Mouse (Mus musculus) frontal cortex, adult (tissue): Measurements from ENCODE around the gene Dact2.

Source experiments
- ATAC-seq: cut with Nextera tagmentation; 2 replicates; pipeline ENCODE4 v1.9.2; 2017; ENCODE audit warnings: mild to moderate bottlenecking, moderate library complexity, mixed read lengths; ENCODE audit not compliant: low TSS enrichment

Gene Dact2

GRCm38 (mm10) chr17:14175019-14175418, 29.1 kb downstream of the Dact2 start:
- no peak for ATAC-seq

- ATAC-seq, result no peak
Observed at GRCm38 (mm10) chr17:14174401-14174800, 29.7 kb downstream of the Dact2 start.

GRCm38 (mm10) chr17:14173459-14173858, 30.6 kb downstream of the Dact2 start:
- no peak for ATAC-seq

GRCm38 (mm10) chr17:14172731-14173130, 31.4 kb downstream of the Dact2 start:
- ATAC-seq, result no peak

GRCm38 (mm10) chr17:14172184-14172583, 31.9 kb downstream of the Dact2 start:
- ATAC-seq, result no peak

- no peak for ATAC-seq
Observed at GRCm38 (mm10) chr17:14170961-14171479, 33.1 kb downstream of the Dact2 start.

GRCm38 (mm10) chr17:14169431-14169830, 34.7 kb downstream of the Dact2 start:
- no peak for ATAC-seq

GRCm38 (mm10) chr17:14167594-14167993, 36.5 kb downstream of the Dact2 start:
- no peak for ATAC-seq

- ATAC-seq, result no peak
Observed at GRCm38 (mm10) chr17:14166746-14167432, 37.2 kb downstream of the Dact2 start.

GRCm38 (mm10) chr17:14165934-14166610, 38.0 kb downstream of the Dact2 start:
- peak; percentile 64; the same call in 1 of the 2 replicates for ATAC-seq

- peak; percentile 48 for ATAC-seq
Observed at GRCm38 (mm10) chr17:14165332-14165876, 38.7 kb downstream of the Dact2 start.

- no peak for ATAC-seq
Observed at GRCm38 (mm10) chr17:14160846-14161245, 43.3 kb downstream of the Dact2 start.

- ATAC-seq, result peak; percentile 41; the same call in 1 of the 2 replicates
Observed at GRCm38 (mm10) chr17:14157779-14158195, 46.3 kb downstream of the Dact2 start.
